Mouse (Mus musculus) left cerebral cortex, adult 9 months (tissue): Measurements from ENCODE around the gene Ap4s1.
"Not testable (repeated sequence)": the region's sequence is repeated elsewhere in the genome, so short reads cannot be mapped to it uniquely, and the experiment has no call there.

Experiments
- DNase-seq, 2 experiments: peaks; one replicate each; pipeline ENCODE4 v3.0.0; 2022; ENCODE audit warnings: low spot score in 2 of 2

Ap4s1 gene

DNA sequence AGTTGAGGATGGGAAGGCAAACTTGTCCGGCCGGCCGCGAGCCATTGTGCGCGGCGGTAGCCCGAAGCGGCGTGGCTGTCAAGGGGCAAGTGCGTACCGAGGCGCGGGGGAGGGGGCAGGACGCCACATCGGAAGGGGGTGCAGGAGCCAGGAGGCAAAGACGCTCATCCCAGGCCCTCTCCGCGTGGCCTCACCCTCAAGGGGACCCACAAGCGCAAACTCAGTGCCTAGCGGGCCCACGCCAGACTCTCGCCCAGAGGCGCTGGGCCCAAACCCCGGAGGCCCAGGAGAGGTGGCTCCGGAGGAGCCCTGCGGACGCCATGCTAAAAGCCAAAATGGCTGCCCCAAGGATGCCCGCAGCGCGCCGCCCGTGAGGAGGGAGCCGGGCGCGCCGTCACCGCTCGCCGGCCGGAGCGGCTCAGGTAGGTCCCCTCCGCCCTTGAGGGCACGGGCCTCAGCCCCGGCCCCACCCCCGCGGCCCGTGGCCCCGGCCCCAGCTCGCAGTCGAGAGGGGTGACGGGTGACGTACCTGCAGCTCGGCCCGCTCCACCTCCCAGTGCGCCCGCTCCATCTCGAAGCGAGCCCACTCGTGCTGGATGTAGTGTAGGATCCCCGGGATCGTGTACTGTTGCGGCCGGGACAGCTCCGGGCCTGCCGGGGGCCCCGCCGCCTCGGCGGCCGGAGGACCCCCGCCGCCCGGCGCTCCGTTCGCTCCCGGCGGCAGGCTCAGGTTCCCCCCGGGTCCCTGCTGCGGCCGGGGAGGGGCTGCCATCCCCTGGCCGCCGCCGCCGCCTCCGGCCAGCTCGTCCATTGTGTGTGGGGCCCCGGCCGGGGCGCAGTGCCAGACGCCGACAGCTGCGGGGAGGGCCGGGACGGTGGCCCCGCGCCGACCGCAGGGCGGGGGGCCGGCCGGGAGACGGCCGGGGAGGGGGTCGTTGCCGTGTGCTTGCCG lies at the start of gene Ap4s1:
Gene Ap4s1, plus strand, starts transcription at position 141 of the 952 bp plus-strand sequence.
- DNase-seq: peak; percentile 46 to 67

DNA sequence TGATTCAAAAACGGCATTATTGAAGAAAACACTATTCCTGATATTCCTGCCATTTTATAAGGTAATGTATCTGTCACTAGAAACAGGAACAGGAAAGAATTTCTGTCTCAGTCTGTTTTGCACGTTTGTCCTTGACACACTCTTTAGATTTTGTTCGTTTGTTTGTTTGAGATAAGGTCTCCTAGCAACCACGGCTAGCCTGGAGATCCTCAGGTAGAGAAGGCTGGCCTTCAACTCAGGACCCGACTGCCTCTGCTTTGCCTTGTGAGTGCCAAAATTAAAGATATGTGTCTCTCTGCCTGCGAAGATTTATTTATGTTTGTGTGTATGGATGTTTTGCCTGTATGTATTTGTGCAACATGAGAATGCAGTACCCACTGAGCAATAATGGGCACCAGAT lies 49.0 kb upstream of the Ap4s1 start:
- DNase-seq: no peak

DNA sequence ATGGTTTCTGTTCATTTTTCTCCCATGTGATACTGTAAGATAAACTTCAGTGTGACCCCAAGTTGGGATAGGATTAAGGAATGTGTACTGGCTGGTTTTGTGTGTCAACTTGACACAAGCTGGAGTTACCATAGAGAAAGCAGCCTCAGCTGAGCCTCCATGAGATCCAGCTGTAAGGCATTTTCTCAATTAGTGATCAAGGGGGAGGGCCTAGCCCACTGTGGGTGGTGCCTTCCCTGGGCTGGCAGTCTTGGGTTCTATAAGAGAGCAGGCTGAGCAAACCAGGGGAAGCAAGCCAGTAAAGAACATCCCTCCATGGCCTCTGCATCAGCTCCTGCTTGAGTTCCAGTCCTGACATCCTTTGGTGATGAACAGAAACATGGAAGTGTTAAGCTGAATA lies 41.4 kb upstream of the Ap4s1 start:
- DNase-seq: not testable (repeated sequence)

DNA sequence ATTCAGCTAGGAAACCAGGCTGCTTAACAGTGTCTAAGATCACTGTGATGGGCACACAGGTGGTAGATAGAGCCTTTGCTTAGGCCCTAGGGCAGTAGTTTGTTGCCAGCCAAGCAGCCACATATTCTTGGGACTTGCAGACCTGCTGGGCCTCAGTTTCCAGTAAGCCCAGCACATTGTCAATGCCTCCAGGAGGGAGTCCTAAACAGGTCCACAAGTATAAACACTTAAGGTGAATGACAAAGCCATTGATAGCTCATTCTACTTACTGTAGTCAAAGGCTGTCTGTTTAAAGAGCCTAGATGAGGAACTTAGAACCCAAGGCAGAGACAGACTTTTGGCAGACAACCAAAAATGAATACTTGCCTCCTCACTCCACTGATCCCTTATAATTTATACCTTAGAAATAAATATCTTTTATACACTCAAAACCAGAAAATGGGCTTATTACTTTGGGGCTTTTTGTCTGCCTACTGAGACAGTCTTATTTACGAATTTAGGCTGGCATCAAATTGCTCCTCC lies 34.8 kb upstream of the Ap4s1 start:
- no peak for DNase-seq

DNA sequence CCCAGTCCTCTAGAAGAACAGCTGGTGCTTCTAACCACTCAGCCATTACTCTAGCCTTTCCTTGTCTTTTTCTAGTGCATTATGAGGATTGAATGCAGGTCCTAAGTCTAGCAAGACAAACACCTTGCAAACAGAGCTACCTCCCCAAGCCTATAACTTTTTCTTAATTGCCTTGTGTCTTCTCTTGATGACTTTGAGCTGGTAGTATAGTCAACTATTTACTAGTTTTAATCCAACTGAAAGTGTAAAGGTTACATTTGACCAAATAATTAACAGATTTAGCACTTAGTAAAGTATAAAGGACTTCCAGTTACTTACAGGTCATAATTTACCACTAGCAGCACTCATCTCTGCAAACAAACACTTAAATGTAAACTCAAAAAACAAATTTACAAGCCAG lies 27.8 kb upstream of the Ap4s1 start:
- no peak for DNase-seq

DNA sequence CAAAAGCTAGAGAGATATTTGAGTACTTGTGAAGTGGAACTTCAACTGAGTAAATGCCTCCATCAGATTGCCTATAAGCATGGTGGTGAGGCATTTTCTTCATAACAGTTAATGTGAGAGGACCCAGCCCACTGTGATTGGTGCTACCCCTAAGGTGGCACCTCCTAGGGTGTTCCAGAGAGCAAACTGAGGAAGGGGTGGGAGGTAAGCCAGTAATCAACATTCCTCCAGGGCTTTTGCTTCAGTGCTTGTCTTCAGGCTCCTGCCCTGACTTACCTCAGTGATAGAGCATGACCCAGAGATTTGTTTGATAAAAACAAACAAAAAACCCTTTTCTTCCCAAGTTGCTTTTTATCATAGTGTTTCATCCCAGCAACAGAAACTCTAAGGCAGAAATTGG lies 26.9 kb upstream of the Ap4s1 start:
- no peak for DNase-seq

DNA sequence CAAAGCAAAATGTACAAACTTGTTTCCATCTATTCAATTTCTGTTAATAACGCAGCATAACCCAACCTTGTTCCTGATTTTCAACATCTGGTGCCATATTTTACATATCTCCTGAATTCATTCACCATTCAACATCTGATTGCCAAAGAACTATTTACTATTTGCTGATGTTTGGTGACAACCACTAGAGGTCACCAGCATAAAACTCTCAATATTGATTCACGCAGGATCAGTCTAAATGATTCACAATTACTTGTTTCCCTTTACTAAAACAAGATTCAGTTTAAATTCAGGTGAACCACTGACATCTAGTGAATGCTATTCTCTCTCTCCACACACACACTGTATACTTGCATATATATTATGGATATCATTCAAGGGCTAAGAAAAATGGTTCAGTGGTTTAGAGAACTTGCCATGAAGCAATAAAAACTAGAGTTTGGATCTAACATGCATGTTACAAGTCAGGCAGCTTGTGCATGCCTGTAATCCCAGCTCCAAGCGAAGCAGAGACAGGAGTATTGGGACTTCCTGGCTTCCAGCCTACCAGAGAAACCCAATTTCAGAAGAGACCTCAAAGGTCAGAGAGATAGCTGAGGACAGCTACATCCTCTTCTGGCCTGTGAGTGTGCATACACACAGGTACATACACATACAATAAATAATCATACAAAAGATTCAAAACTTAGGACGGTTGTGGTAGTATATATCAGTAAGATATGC lies 24.0 kb upstream of the Ap4s1 start:
- no peak for DNase-seq

DNA sequence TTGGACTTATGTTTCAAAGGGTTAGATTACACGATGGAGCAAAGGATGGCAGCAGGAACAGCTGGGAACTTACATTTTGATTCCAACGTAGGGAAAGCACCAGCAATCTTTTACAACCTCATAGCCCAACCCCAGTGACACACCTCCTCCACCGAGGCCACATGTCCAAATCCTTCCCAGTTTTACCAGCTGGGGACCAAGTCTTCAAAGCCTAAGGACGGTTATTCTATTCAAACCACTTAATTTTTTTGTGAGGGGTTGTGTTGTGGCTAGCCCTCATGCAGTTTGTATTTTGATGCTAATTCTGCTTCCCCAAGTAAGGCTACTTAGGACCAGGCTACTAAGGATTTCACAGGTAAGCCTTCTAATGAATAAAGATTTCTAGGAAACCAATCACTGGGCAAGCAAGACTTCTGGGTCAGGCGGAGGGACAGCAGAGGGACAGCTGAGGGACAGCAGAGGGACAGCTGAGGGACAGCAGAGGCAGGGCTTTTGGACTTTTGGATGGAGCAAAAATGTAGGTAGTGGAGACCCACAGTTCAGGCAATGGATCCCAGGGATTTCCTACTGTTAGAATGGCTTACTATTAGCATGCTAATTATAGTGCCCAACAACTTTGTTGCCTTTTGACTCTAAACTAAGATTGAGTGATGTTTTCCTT lies 19.5 kb upstream of the Ap4s1 start:
- no peak for DNase-seq

DNA sequence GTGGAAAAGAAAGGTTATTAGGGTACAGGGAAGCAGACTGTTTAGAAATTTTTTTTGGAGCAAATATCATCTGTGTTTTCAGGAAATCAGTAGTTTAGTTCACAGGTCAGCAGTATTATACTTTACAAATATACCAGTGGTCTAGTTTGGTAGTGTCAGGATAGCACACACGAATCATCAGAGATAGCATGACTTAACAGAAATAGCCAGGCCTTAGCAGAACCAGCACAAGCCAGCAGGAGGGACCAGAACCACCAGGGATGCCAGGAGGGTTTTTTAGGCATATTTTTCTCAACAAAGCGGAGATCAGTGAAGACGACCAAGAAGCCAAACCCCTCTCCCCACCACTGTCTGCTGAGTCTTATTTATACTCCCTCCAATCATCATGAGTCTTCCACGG lies 17.6 kb upstream of the Ap4s1 start:
- no peak for DNase-seq

DNA sequence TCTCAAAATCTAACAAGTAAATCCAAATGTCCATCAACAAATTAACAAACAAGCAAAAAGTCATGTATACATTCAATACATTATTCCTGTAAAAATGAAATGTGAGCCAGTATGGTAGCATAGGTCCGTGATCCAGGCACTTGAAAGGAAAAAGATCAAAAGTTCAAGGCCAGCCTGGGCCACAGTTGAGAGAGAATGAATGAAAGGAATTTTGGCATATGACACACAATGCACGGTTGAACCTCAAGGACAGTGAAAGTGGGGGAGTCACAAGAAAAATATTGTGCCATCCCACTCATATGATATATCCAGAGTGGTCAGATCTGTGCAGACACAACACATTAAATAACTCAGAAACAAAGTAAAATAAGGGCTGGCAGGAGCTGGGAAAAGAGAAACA lies 14.4 kb upstream of the Ap4s1 start:
- no peak for DNase-seq

DNA sequence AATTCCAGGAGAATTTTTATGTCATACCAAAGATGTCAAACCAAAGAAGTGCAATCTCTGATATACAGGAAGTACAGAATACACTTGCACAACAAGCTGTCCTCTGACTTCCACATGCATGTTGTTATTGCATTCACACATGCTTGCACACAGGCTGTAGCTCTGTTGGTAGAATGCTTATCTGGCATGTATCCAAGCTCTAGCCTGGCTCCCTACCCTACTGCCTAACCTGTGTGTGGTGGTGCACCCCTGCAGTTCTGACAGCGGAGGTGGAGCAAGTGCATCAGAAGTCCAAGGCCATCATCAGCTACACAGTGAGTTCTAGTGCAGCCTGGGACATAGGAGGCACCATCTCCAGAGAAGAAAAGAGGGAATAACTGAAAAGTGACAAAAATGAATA lies 12.0 kb upstream of the Ap4s1 start:
- no peak for DNase-seq

DNA sequence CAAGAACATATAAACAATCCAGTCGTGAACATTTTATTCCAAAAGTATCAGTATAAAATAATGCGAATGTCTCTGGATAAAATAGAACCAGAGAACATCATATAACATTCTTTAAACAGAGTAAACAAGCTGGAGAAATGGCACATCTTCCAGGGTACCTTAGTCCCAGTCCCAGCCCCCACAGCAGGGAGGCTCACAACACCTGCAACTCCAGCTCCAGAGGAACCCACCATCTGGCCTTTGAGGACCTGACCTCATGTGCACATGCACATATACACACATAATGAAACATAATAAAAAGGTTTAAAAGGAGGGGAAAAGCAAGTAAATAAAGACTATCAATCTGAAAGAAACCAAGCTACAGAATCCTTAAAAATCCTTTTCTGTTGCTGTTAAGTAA lies 2.3 kb upstream of the Ap4s1 start:
- no peak for DNase-seq

DNA sequence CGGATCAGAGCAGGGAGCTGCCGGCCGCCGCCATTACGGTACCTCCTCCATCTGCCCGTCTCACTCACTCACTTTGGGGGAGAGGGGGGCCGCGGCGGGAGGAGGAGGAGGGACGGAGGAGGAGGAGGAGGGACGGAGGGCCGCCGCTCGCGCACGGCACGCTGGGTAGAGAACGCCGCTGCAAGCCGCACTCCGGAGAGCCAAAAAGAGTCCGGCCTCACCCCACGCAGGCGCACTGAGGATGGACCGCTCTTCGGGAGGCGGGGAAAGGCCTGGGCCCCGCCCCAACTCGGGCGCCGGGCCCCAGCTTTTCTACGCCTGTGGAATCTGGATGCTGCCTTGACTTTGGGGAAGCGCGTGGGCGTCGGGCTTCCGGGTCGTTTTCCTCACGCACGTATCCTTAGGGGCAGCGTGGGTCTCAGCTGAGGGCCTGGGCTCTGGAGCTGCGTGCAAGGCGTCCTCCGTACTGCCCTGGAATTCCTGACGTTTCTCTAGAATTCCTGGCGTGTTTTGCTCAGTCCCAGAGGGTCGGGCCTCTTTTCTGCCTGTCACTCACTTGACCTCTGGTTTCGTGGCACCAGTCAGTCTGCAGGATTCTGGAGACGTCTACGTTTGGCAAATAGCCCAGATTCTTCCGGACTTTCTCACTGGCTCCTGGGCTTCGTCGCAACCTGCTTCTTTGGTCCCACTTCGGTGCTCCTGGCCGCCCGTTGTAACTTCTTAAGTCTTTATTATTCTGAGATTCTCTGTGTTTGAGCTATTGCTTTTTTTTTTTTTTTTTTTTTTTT lies 1.2 kb downstream of the Ap4s1 start, which contains the start of gene Strn3:
Gene Strn3, minus strand, starts transcription at position 53 of the 788 bp plus-strand sequence.
- peak; percentile 92 to 96 for DNase-seq

DNA sequence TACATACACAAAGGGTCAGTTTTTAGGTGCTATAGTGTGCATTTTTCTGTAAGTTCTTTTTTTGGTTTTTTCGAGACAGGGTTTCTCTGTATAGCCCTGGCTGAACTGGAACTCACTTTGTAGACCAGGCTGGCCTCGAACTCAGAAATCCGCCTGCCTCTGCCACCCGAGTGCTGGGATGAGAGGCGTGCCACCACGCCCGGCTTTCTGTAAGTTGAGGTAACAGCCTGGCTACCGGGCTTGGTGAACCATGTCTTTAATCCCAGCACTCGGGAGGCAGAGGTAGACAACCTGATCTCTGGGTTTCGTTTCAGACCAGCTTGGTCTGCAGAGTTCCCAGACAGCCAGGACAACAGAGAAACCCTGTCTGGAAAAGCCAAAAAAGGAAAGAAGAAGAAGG lies 2.0 kb downstream of the Ap4s1 start:
- not testable (repeated sequence) for DNase-seq

DNA sequence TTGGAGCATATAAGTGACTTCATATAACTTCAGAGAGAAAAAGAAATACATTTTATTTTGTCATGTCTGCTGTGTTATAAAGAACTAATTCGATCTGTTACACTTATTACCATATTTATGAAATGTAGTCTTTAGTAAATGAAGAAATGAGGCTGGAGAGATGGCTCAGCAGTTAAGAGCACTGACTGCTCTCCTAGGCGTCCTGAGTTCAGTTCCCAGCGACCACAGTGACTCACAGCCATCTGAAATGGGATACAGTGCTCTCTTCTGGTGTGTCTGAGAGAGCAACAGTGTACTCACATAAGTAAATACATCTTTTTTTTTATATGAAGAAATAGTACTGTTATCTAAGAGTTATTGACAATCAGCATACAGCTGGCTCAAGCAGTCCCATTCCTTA lies 2.6 kb downstream of the Ap4s1 start:
- DNase-seq: no peak

DNA sequence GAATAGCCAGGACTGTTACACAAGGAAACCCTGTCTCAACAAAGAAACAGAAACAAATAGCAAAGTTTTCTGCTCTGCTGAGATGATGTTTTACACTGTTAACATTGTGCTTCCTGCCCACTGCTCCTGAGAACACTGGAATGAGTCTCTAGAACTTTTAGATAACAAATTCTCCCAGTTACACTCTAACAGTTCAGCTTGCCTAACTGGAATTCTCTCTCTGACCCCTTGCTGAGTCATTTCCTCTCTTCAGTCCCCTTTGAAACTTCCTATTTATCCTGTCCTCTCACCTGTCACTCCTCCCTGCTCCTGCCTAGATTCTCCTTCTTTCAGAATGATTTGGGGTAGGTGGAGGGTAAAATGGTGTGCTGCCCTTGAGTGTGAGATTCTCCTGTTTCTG lies 3.3 kb downstream of the Ap4s1 start:
- no peak for DNase-seq

DNA sequence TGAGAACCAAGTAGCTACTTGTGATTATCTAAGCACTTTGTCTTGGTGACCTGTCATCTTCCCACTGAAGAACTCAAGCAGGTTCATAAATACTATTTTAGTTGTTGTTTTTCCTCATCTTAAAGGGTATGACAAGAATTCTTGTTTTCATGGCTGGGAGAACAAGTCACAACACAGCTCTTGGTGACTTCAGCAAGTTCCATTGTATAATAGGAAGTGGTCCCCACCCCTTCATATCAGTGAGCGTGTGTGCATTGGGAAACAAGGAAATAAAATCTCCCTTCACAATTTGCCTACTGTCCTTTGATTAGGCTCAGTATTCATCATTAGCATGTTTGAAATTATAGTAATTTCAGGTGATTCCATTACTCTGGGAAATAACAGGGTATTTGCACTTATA lies 4.1 kb downstream of the Ap4s1 start:
- no peak for DNase-seq

DNA sequence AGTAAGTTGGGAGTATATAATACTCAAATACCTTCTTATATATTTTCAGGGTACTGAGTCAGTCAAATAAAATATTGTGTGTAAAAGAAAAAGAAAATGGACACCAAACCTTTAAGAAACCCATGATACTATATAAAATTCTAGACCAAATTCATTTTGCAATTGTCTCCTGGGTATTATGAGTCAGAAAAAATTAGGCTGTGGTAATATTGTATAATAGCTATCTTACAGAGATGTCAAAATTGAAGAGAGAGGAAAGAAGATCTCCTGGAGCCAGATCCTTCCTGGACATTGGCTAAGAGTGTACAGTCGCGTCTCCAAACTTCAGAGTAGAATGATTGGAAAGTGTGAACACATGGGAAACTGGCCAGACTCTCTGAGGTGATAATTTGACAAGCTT lies 5.3 kb downstream of the Ap4s1 start:
- DNase-seq: no peak

DNA sequence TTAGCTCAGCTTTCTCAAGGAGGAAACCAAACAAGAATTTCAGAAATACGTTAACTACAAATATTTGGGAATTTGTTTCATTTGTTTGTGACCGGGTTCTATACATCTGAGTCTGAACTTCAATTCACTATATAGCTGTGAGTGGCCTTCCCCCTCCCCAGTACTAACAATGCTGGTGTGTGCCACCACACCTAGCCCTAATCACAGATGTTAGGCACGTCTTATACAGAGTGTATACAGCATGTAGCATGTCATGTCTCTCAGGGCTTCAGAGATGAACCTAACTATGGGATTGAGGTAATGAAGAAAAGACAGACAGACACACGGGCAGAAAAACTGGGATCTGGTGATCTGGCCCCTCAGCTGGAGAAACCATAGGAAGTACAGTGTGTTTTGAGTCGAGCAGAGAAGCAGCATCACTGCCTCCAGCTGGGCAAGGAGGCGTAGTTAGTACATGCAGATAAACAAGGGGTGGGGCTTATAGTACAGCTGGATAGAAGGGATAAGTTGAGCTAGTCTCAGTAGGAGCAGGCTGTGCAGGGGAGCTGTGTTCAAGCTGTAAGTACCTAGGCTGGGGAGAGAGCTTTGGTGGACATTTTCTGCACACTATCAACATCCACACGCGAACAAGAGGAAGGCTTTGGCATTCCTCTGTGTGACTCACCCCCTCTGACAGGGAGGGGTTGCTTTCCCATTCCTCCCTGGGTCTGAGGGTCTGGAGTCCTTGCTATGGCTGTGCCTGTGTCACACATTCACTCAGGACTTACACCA lies 9.0 kb downstream of the Ap4s1 start:
- no peak for DNase-seq

DNA sequence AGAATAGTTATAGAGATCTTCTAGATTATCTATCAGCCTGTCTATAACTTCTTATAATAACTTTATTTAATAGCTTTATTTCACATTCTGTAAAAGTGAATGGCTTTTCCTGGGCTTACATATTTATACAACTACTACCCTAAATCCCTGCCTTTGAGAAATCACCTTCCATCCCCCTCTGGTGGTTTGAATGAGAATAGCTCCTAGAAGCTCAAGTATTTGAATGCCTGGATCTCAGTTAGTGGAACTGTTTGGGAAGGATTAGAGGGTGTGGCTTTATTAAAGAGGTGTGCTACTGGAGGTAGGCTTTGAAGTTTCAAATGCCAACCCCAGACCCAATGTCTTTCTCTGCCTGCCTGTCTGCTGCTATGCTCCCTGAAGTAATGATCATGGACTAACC lies 10.9 kb downstream of the Ap4s1 start:
- no peak for DNase-seq

DNA sequence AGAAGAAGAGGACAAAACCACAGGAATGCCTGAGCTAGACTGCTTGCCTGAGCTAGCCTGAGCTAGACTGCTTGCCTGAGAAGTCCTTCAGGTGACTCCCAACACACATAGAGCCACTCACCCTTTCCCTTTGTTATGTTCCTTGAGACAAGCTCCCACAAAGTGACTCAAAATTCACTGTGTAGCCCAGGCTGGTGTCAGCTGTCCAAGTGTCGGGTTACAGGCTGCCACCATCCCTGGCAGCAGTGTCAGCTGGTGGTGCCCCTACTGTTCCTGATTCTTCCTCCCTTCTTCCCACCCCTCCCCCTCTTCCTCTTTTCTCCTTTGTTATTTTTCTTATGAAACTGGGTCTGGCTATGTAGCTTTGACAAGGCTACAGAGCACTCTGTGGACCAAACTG lies 13.0 kb downstream of the Ap4s1 start:
- DNase-seq: no peak
